Mouse (Mus musculus): ENCODE measurements at regions not wholly inside any gene's neighbourhood (a gene's known extent, or its start where the extent isn't known, plus 50 kb on each side); places are given as distances from the start of the nearest gene placed in this dataset.
A peak's percentile ranks its signal among the peaks of the same experiment; 100 is the strongest.

DNA sequence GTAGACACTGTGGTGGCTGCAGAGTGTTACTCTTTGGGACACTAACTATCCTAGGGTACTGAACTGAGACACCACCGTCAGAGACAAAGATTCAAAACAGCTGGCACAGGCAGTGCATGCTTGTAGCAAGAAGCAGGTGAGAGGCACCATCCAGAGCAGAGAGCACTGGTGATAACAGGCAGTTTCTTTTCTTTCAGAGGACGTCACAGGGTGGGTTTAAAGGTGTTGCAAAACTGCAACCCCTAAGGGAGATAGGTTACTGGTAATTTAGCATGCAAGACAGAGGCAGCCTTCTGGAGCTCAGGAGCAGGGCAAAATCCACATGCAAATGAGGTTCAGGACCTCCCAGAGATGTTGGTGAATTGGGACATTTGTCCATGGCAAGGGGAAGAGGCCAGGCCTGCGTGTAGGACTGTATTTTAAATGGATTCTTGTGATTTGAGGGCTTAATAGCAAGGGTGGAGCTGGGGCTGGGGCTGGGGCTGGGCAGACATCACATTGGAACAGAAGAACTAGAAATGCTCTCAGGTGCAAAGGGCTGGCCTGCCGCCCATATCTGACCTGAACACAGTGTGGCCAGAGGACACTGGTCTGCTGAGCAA is 374.3 kb downstream of the Prdm2 start:
- H3K4me2 ChIP-seq (ENCODE audit: low read length), result no peak overlapping the region
- no peak overlapping the region for H3K27ac ChIP-seq (ENCODE audit: low read depth)
- H3K36me3 ChIP-seq (ENCODE audit: control insufficient read depth, insufficient read depth, low read length), result no peaks in the 10 kb centered on the region
- no peak for DNase-seq (ENCODE audit: low spot score)
- H3K9me3 ChIP-seq (ENCODE audit: control insufficient read depth, low read length), result no peaks in the 10 kb centered on the region
- no peak overlapping the region for H3K9ac ChIP-seq (ENCODE audit: low read length)
- 59% methylated on average over 4 of the region's 4 CpGs for WGBS
- H3K27me3 ChIP-seq (replicated peaks; ENCODE audit: control insufficient read depth, insufficient read depth, low read length), result no peaks in the 10 kb centered on the region
- no peaks in the 10 kb centered on the region for H3K4me1 ChIP-seq (replicated peaks; ENCODE audit: control insufficient read depth, insufficient read depth, low read length)
- no peak overlapping the region for H3K4me3 ChIP-seq (ENCODE audit: low read depth, low read length)
- no peak for ATAC-seq (replicated peaks; ENCODE audit: low FRiP score, low TSS enrichment, low read depth)

DNA sequence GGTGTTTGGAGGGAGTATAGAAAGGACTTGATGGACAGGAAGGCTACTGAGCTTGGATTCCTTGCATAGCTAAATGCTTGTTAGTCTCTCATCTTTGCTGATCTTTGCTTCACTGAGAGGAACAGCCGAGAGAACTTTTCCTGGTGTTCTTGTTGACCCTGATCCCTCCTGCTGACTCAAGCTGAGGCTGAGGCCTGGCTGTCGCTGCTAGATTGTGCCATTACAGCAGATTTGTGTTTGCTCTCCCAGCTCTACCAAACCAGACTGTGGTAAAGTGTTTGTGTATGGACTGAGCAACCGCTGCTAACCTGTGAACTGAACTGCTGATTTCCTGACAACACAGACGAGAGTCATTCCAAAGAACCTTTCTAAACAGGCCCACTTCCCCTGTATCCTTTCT is 375.2 kb downstream of the Prdm2 start:
- no peaks in the 10 kb centered on the region for H3K9me3 ChIP-seq (ENCODE audit: control insufficient read depth, low read length)
- no peak overlapping the region for H3K27ac ChIP-seq (ENCODE audit: low read depth)
- no peaks in the 10 kb centered on the region for H3K4me1 ChIP-seq (replicated peaks; ENCODE audit: control insufficient read depth, insufficient read depth, low read length)
- 62% methylated on average over 4 of the region's 4 CpGs for WGBS
- no peak for ATAC-seq (replicated peaks; ENCODE audit: low FRiP score, low TSS enrichment, low read depth)
- no peaks in the 10 kb centered on the region for H3K36me3 ChIP-seq (ENCODE audit: control insufficient read depth, insufficient read depth, low read length)
- H3K4me2 ChIP-seq (ENCODE audit: low read length), result no peak overlapping the region
- DNase-seq (ENCODE audit: low spot score), result no peak
- H3K9ac ChIP-seq (ENCODE audit: low read length), result no peak overlapping the region
- no peaks in the 10 kb centered on the region for H3K27me3 ChIP-seq (replicated peaks; ENCODE audit: control insufficient read depth, insufficient read depth, low read length)
- H3K4me3 ChIP-seq (ENCODE audit: low read depth, low read length), result no peak overlapping the region

DNA sequence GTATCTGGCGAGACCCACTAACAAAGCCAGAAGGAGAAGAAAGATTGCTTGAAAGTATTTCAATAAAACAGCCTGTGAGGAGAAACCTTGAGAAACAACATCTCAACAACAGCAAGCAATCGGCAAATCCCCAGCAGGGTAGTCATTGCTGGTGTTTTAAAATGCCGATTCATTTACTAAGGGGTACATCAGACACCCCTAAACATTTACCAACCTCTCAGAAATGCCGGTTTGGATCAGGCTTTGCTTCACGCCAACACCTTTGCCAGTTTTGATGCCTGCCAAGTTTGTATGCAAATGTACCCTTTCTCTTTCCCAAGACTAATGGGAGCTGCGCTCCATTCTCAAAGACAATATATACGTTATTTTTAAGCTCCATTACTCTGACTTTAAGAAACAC is 383.1 kb downstream of the Prdm2 start:
- H3K9me3 ChIP-seq (ENCODE audit: control insufficient read depth, low read length), result no peaks in the 10 kb centered on the region
- H3K4me1 ChIP-seq (replicated peaks; ENCODE audit: control insufficient read depth, insufficient read depth, low read length), result peaks cover 3% of the 10 kb centered on the region; the same call in 1 of the 2 replicates
- DNase-seq (ENCODE audit: low spot score) (no peak), ATAC-seq (replicated peaks; ENCODE audit: low FRiP score, low TSS enrichment, low read depth) (no peak)
- H3K9ac ChIP-seq (ENCODE audit: low read length), result no peak overlapping the region
- 80% methylated on average over 7 of the region's 7 CpGs for WGBS
- no peaks in the 10 kb centered on the region for H3K36me3 ChIP-seq (ENCODE audit: control insufficient read depth, insufficient read depth, low read length)
- H3K4me3 ChIP-seq (ENCODE audit: low read depth, low read length), result no peak overlapping the region
- H3K27ac ChIP-seq (ENCODE audit: low read depth), result no peak overlapping the region
- no peaks in the 10 kb centered on the region for H3K27me3 ChIP-seq (replicated peaks; ENCODE audit: control insufficient read depth, insufficient read depth, low read length)
- no peak overlapping the region for H3K4me2 ChIP-seq (ENCODE audit: low read length)

DNA sequence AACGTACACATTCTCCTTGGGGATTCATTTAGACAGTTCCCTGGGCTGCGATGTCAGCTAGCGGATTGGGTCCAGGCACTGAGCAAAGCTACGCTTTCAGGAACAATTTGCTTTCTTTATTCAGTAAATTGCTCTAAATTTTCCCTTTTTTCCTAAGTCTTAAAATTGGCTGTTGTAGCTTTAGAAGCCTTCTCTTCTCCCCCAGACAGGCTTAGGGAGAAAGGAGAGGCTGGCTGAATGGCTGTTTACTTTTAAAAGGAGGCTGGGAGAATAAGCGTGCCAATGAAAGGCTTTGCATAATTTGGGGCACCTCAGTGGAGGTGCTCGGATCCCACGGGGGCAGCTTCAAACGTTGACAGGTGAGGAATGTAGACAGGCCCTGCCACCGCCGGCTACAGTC is 383.8 kb downstream of the Prdm2 start:
- no peak for DNase-seq (ENCODE audit: low spot score)
- Histone ChIP-seq H3K4me3 (ENCODE audit: low read depth, low read length) (no peak overlapping the region), H3K9me3 (ENCODE audit: control insufficient read depth, low read length) (no peaks in the 10 kb centered on the region), H3K4me1 (replicated peaks; ENCODE audit: control insufficient read depth, insufficient read depth, low read length) (peaks cover 3% of the 10 kb centered on the region; the same call in 1 of the 2 replicates), H3K27me3 (replicated peaks; ENCODE audit: control insufficient read depth, insufficient read depth, low read length) (no peaks in the 10 kb centered on the region), H3K36me3 (ENCODE audit: control insufficient read depth, insufficient read depth, low read length) (no peaks in the 10 kb centered on the region), H3K4me2 (ENCODE audit: low read length) (no peak overlapping the region), H3K27ac (ENCODE audit: low read depth) (no peak overlapping the region), H3K9ac (ENCODE audit: low read length) (no peak overlapping the region)
- WGBS, result 34% methylated on average over 10 of the region's 10 CpGs
- ATAC-seq (replicated peaks; ENCODE audit: low FRiP score, low TSS enrichment, low read depth), result no peak

DNA sequence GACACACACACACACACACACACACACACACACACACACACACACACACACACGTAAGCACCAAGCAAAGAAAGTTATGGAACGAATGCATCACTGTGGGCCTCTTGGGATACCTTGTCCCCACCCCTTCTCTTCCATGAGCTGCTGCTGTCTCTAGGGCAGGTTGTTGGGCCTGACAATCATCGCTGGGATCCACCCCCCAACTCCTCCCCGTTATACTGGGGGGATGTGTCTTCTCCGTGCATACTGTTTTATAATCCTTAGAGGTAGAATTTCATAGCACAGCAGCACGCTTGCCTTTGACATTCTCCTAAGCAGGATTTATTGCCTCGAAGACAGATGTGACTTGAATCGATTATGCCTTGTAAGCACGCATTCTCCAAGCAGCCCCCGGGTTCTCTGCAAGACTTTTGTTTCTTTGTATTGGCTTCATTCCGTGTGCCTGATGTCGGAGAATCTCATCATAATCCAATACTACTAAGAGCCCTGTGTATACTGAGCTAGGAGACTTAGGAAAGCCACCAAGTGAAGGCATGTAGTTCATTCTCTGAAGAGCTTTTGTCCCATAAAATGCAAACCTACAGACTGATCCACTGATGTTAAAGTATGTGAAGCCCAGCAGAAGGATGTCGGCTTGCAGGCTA is 386.4 kb downstream of the Prdm2 start:
- no peak for ATAC-seq (replicated peaks; ENCODE audit: low FRiP score, low TSS enrichment, low read depth)
- 50% methylated on average over 12 of the region's 13 CpGs for WGBS

DNA sequence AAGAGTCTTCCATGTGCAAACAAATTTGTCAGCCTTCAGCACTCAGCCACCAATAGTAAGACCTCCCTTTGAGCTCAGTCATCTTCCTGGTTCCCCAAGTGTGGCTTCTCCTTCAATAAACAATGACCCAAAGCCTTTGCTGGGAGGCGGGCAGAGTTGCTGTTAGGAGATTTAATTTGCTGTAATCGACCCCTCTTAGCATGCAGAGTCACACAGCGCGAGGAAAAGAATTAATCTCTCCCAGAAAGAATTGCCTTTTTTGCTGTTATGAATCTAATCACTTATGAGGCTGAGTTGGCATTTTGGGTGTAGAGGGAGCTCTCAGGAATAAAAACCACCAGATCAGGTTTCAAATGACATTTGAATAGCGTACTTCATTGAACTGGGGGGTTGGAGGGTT is 387.0 kb downstream of the Prdm2 start:
- peaks cover 3% of the 10 kb centered on the region; the same call in 1 of the 2 replicates for H3K4me1 ChIP-seq (replicated peaks; ENCODE audit: control insufficient read depth, insufficient read depth, low read length)
- H3K9me3 ChIP-seq (ENCODE audit: control insufficient read depth, low read length), result no peaks in the 10 kb centered on the region
- H3K27ac ChIP-seq (ENCODE audit: low read depth), result no peak overlapping the region
- H3K4me3 ChIP-seq (ENCODE audit: low read depth, low read length), result no peak overlapping the region
- H3K4me2 ChIP-seq (ENCODE audit: low read length), result no peak overlapping the region
- ATAC-seq (replicated peaks; ENCODE audit: low FRiP score, low TSS enrichment, low read depth) (no peak), DNase-seq (ENCODE audit: low spot score) (no peak)
- H3K36me3 ChIP-seq (ENCODE audit: control insufficient read depth, insufficient read depth, low read length), result no peaks in the 10 kb centered on the region
- H3K27me3 ChIP-seq (replicated peaks; ENCODE audit: control insufficient read depth, insufficient read depth, low read length), result no peaks in the 10 kb centered on the region
- H3K9ac ChIP-seq (ENCODE audit: low read length), result no peak overlapping the region
- WGBS, result 45% methylated on average over 5 of the region's 5 CpGs

More for the DNA sequence above, 386.4 kb downstream of the Prdm2 start:
- Histone ChIP-seq H3K4me1 (replicated peaks; ENCODE audit: control insufficient read depth, insufficient read depth, low read length) (peaks cover 3% of the 10 kb centered on the region; the same call in 1 of the 2 replicates), H3K27ac (ENCODE audit: low read depth) (no peak overlapping the region), H3K27me3 (replicated peaks; ENCODE audit: control insufficient read depth, insufficient read depth, low read length) (no peaks in the 10 kb centered on the region), H3K36me3 (ENCODE audit: control insufficient read depth, insufficient read depth, low read length) (no peaks in the 10 kb centered on the region), H3K4me2 (ENCODE audit: low read length) (peak overlapping the region; percentile 13; the same call in 1 of the 2 replicates), H3K9ac (ENCODE audit: low read length) (no peak overlapping the region), H3K9me3 (ENCODE audit: control insufficient read depth, low read length) (no peaks in the 10 kb centered on the region), H3K4me3 (ENCODE audit: low read depth, low read length) (no peak overlapping the region)
- DNase-seq (ENCODE audit: low spot score), result no peak

DNA sequence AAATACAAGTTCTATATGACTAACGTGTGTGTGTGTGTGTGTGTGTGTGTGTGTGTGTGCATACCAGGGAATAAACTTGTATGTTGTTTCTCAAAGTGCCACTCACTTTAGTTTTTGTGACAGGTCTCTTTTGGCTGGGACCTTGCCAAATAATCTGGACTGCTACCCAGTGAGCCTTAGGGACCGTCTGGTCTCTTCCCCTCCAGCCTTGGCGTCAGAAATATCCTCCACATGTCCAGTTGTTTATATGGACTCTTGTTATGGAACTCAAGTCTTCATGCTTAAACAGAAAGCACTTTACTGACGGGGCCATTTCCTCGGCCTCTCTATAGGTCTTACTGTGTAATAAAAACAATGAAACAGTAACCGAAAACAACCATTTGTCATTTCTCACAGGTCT is 394.4 kb downstream of the Prdm2 start:
- no peak for DNase-seq (ENCODE audit: low spot score)
- 53% methylated on average over 6 of the region's 6 CpGs for WGBS
- H3K4me2 ChIP-seq (ENCODE audit: low read length), result no peak overlapping the region
- H3K4me1 ChIP-seq (replicated peaks; ENCODE audit: control insufficient read depth, insufficient read depth, low read length), result no peaks in the 10 kb centered on the region
- no peak overlapping the region for H3K9ac ChIP-seq (ENCODE audit: low read length)
- no peaks in the 10 kb centered on the region for H3K36me3 ChIP-seq (ENCODE audit: control insufficient read depth, insufficient read depth, low read length)
- H3K27ac ChIP-seq (ENCODE audit: low read depth), result no peak overlapping the region
- no peak overlapping the region for H3K4me3 ChIP-seq (ENCODE audit: low read depth, low read length)
- H3K27me3 ChIP-seq (replicated peaks; ENCODE audit: control insufficient read depth, insufficient read depth, low read length), result no peaks in the 10 kb centered on the region
- H3K9me3 ChIP-seq (ENCODE audit: control insufficient read depth, low read length), result no peaks in the 10 kb centered on the region
- no peak for ATAC-seq (replicated peaks; ENCODE audit: low FRiP score, low TSS enrichment, low read depth)

DNA sequence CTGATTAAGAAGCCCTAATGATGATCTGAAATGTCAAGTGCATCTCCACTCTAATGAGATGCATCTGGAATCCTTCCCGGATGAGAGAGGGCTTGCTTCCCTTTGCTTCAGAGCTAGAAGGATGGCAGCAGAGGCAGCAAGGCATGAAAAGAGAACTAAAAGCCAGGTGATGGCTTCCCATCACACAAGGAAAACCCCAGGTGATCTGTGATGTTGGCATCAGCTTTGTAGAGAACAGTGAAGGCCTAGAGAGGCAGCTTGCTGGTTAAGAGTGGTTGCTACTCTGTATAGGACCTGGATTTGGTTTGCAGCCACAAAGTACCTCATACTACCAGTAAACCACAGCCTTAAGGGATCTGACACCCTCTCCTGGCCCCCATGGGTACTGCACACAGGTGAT is 395.8 kb downstream of the Prdm2 start:
- DNase-seq (ENCODE audit: low spot score) (no peak), ATAC-seq (replicated peaks; ENCODE audit: low FRiP score, low TSS enrichment, low read depth) (no peak)
- WGBS, result 91% methylated on average over 1 of the region's 1 CpGs
- H3K4me1 ChIP-seq (replicated peaks; ENCODE audit: control insufficient read depth, insufficient read depth, low read length), result no peaks in the 10 kb centered on the region
- H3K9me3 ChIP-seq (ENCODE audit: control insufficient read depth, low read length), result no peaks in the 10 kb centered on the region
- no peak overlapping the region for H3K9ac ChIP-seq (ENCODE audit: low read length)
- no peak overlapping the region for H3K27ac ChIP-seq (ENCODE audit: low read depth)
- H3K36me3 ChIP-seq (ENCODE audit: control insufficient read depth, insufficient read depth, low read length), result no peaks in the 10 kb centered on the region
- no peak overlapping the region for H3K4me3 ChIP-seq (ENCODE audit: low read depth, low read length)
- H3K4me2 ChIP-seq (ENCODE audit: low read length), result no peak overlapping the region
- no peaks in the 10 kb centered on the region for H3K27me3 ChIP-seq (replicated peaks; ENCODE audit: control insufficient read depth, insufficient read depth, low read length)

DNA sequence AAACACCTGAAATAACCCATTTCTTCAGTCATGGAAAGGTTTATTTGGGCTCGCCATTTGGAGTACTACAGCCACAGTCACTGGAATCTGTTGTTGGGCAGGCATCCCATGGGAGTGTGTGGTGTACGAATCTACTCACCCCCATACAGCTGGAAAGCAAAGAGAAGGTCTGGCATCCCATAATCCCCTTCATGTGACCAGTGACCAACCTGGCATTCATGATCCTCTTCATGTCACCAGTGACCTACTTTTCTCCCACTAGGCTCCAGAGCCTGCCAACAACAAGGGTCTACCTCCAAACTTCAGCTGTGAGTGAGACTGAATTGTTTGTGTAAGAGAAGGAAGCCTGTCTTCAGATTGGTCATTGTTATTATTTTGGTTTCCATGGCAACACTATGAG is 409.0 kb downstream of the Prdm2 start:
- Histone ChIP-seq H3K9ac (ENCODE audit: low read length) (no peak overlapping the region), H3K27ac (ENCODE audit: low read depth) (no peak overlapping the region), H3K4me1 (replicated peaks; ENCODE audit: control insufficient read depth, insufficient read depth, low read length) (no peaks in the 10 kb centered on the region), H3K4me2 (ENCODE audit: low read length) (no peak overlapping the region), H3K27me3 (replicated peaks; ENCODE audit: control insufficient read depth, insufficient read depth, low read length) (no peaks in the 10 kb centered on the region), H3K4me3 (ENCODE audit: low read depth, low read length) (no peak overlapping the region), H3K36me3 (ENCODE audit: control insufficient read depth, insufficient read depth, low read length) (no peaks in the 10 kb centered on the region), H3K9me3 (ENCODE audit: control insufficient read depth, low read length) (no peaks in the 10 kb centered on the region)
- DNase-seq (ENCODE audit: low spot score), result no peak
- WGBS, result 91% methylated on average over 2 of the region's 2 CpGs
- no peak for ATAC-seq (replicated peaks; ENCODE audit: low FRiP score, low TSS enrichment, low read depth)
